Mouse (Mus musculus) E14TG2a.4 (cell line): ENCODE measurements around the gene Fzd5.
A peak's percentile ranks its signal among the peaks of the same experiment; 100 is the strongest.

Experiments
- H3K27me3 ChIP-seq: 2 replicates; pipeline ENCODE4 v1.6.1; 2014; ENCODE audit warnings: low read length, control low read depth; ENCODE audit not compliant: insufficient read depth
- H3K36me3 ChIP-seq: 2 replicates; pipeline ENCODE4 v1.6.1; 2014; ENCODE audit warnings: low read length, control low read depth; ENCODE audit not compliant: insufficient read depth
- H3K4me1 ChIP-seq: replicated peaks from 2 replicates; pipeline ENCODE4 v1.6.1; 2014; ENCODE audit warnings: low read depth, low read length, control low read depth
- H3K4me3 ChIP-seq: replicated peaks from 2 replicates; pipeline ENCODE4 v1.5.1; 2014; ENCODE audit warnings: mild to moderate bottlenecking, low read length
- H3K9me3 ChIP-seq: 2 replicates; pipeline ENCODE4 v1.6.1; 2014; ENCODE audit warnings: low read length, control low read depth
- CTCF ChIP-seq: conservative IDR thresholded peaks from 2 replicates; pipeline ENCODE4 v1.5.1; 2014; ENCODE audit warnings: low read length
- NANOG ChIP-seq: IDR thresholded peaks from 2 replicates; pipeline ENCODE4 v1.6.1; 2014; ENCODE audit warnings: borderline replicate concordance, low read length, mixed read lengths
- POU5F1 ChIP-seq: IDR thresholded peaks from 2 replicates; pipeline ENCODE4 v1.6.1; 2014; ENCODE audit warnings: low read length, borderline replicate concordance

Fzd5 gene

DNA sequence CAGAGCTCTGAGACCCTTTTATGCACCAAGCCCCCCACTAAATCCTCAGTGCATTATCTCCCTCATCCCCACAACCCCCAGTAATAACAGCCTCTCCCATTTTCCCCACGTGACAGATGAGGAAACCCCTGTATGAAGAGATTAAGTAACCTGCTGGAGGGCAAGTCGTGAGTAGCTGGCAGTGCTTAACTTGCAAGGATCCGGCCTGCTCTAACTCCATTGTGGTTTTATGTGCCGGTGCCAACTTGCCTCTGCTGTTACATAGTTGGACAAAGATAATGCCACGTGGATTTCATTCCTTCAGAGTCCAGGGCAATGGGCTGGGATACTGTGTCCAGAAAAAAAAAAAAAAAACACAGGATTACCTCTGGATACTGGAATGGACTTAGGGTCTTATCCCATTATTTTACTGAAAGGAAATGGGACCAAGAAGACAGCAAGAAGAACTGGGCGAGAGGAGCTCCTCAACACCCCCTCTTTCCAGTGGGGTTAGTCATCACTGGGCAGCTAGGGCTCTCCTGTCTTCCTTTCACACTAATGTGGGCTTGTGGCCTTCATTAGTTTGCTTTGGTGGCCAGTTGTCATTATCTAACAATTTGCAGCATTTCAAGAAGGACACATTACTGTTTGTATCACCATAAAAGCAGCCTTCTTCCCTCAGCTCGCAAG is 18.6 kb upstream of the Fzd5 start:
- Histone ChIP-seq H3K4me3 (no peak overlapping the region), H3K4me1 (peaks cover 11% of the 10 kb centered on the region), H3K9me3 (no peaks in the 10 kb centered on the region), H3K36me3 (no peaks in the 10 kb centered on the region), H3K27me3 (no peaks in the 10 kb centered on the region; the same call in 1 of the 2 replicates)
- TF ChIP-seq POU5F1 (no peak), NANOG (no peak), CTCF (no peak)

DNA sequence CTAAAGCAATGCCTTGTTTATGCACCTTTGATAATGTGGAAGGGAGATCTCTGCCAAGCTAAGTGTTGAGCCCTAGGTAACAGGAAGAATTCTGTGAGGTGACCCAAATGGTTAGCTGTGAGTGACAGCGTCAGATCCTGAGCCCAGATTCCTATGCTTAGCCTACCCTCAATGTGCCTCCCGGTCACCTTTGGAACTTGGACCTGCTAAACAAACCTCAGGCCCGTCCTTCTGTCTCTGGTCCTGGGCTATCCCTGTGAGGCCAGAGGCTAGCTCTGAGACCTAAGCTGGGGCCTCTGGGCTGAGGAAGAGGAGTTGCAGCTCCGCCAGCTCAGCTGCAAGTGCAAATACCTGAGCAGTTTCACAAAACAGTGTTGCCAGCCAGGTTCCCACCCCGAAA is 17.1 kb upstream of the Fzd5 start:
- TF ChIP-seq CTCF (no peak), POU5F1 (no peak), NANOG (no peak)

DNA sequence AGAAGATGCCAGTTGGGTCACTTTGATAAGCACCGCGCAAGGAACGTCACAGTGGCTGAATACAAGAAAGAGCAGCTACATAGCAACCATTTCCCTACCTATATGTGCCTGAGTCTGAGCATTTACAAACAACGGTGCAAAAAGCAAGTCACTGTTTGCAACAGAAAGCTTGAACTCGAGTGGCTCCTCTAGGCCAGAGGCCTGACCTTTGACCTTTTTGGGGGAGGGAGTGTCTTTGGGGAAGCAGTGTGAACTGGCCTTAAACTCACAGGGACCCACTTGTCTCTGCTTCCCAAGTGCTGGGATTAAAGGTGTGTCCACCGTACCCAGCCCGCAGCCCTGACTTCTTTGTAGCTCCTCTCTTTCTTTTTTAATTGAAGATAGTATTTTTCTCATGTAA is 16.1 kb upstream of the Fzd5 start:
- TF ChIP-seq CTCF: no peak
- TF ChIP-seq POU5F1: no peak
- no peak for TF ChIP-seq NANOG

More for the DNA sequence above, 17.1 kb upstream of the Fzd5 start:
- Histone ChIP-seq H3K4me3 (no peak overlapping the region), H3K36me3 (no peaks in the 10 kb centered on the region), H3K27me3 (no peaks in the 10 kb centered on the region; the same call in 1 of the 2 replicates), H3K4me1 (peaks cover 11% of the 10 kb centered on the region), H3K9me3 (no peaks in the 10 kb centered on the region)

DNA sequence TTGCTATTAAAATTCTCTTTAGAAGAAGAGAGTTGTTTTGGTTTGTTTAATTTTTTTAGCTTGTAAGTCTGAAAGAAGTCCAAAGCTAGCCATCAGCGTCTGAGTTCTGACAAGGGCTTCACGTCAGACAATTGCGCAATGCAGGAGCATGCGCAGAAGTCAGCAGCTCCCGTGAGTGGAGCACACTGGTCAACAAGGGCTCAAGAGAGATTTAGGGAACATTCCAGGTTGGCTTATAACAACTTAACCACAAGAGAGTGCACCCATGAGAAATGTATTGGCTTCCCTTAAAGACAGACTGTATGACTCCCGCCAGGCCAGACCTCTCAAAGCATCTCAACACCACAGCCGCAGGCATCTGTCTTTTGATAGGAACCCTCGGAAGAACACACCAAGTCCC is 15.6 kb upstream of the Fzd5 start:
- H3K4me1 ChIP-seq: peaks cover 11% of the 10 kb centered on the region
- H3K9me3 ChIP-seq: no peaks in the 10 kb centered on the region
- H3K27me3 ChIP-seq: no peaks in the 10 kb centered on the region; the same call in 1 of the 2 replicates
- H3K4me3 ChIP-seq: no peak overlapping the region
- TF ChIP-seq POU5F1 (no peak), CTCF (no peak), NANOG (no peak)
- H3K36me3 ChIP-seq: no peaks in the 10 kb centered on the region

More for the DNA sequence above, 16.1 kb upstream of the Fzd5 start:
- Histone ChIP-seq H3K4me3 (no peak overlapping the region), H3K9me3 (no peaks in the 10 kb centered on the region), H3K27me3 (no peaks in the 10 kb centered on the region; the same call in 1 of the 2 replicates), H3K4me1 (peaks cover 11% of the 10 kb centered on the region), H3K36me3 (no peaks in the 10 kb centered on the region)

DNA sequence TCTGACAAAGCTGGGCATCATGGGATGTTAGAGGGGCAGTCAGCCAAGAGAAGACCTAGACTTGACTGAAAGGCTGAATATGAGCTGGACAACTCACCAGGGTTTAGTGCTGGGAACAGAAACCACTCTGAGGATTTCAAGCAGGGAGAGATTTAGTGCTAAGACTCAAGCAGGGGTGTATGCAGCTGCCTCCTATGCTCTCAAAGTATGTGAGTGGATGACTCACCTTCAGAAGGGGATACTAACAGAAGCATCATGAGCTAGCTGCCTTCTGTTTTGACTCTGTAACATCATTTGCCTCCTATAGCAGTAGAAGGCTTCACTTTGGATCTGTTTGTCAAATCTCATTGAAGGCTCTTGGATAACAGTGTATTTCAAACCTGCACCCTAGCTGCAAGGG is 7.1 kb upstream of the Fzd5 start:
- no peak for TF ChIP-seq CTCF
- no peak for TF ChIP-seq NANOG
- TF ChIP-seq POU5F1: no peak

DNA sequence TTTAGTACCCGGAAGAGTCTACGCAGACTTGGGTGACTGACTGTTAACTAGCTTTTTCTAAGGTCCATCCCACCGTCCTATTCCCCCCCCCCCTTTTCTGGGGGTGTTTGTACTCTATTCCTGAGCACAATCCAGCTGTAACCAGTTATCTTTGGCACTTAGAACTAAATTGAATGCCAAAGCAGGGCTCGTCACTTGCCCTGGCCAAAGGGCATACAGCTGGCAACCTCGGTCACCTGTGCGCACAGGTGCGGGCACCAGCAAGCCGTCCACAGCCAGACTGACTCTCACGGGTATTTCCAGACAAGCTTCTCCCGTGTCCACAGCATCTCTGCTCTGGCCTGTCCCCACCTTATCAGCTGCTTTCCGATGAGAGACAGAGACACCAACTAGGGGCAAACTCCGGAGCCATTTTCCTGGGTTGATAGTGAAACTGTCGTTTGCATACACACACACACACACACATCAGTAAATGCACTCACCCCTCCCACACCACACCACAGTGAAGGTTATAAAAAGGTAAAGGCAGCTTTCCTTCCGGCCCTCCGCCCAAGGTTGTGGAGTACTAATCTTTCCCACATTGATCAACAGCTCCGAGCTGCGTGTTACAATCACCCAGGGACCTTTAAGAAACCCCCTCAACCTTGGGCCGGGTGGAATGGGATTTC is 5.3 kb upstream of the Fzd5 start:
- Histone ChIP-seq H3K9me3 (peaks cover 6% of the 10 kb centered on the region; the same call in 1 of the 2 replicates), H3K4me3 (no peak overlapping the region), H3K27me3 (no peaks in the 10 kb centered on the region), H3K36me3 (no peaks in the 10 kb centered on the region), H3K4me1 (peaks cover 46% of the 10 kb centered on the region)
- no peak for TF ChIP-seq CTCF
- no peak for TF ChIP-seq NANOG
- TF ChIP-seq POU5F1: no peak

More for the DNA sequence above, 7.1 kb upstream of the Fzd5 start:
- Histone ChIP-seq H3K4me3 (no peak overlapping the region), H3K4me1 (peaks cover 29% of the 10 kb centered on the region), H3K27me3 (no peaks in the 10 kb centered on the region), H3K36me3 (no peaks in the 10 kb centered on the region), H3K9me3 (peaks cover 6% of the 10 kb centered on the region; the same call in 1 of the 2 replicates)

DNA sequence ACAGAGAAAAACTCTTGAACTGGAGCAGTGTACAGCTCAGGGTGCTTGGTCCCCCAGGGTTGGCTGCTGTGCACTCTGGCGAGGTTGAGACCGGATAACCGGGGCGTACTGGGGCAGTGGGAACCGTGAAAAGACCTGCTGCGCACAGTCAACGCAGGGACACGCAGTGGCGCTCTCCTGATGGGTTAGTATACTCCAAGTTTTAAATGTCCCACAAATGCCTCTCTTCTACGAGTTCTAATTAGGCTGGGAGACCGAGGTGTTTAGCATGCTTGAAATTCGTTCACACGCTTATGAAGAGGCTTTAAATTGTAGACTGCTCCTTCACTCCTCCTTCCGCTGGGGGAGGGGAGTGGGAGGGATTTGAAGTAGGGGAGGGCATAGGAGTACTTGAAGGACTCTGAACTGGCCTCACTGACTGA is 1.1 kb upstream of the Fzd5 start:
- H3K36me3 ChIP-seq: peaks cover 28% of the 10 kb centered on the region
- TF ChIP-seq CTCF (no peak), NANOG (no peak), POU5F1 (no peak)
- H3K9me3 ChIP-seq: no peaks in the 10 kb centered on the region
- H3K27me3 ChIP-seq: no peaks in the 10 kb centered on the region
- peak overlapping the region; percentile 75 for H3K4me3 ChIP-seq
- H3K4me1 ChIP-seq: peaks cover 51% of the 10 kb centered on the region

DNA sequence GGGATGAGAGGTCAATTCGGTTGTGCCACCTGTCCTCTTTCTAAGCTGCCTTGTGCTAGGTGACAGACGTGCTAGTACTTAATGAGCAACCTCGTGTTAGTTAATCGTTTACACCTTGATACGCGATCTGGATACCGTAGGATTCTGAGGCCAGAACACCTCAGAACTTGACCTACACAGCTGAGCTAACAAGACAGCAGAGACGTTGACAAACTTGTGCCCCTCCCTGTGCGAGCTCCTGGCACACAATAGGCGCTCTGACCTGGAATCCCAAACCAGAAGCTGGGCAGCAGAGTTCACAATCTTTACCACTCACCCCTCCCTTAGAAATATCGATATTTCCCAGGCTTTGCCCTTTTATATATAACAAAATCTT is 617 bp upstream of the Fzd5 start:
- TF ChIP-seq NANOG (no peak), CTCF (no peak), POU5F1 (no peak)
- Histone ChIP-seq H3K4me3 (peak overlapping the region; percentile 75), H3K4me1 (peaks cover 48% of the 10 kb centered on the region), H3K9me3 (no peaks in the 10 kb centered on the region), H3K36me3 (peaks cover 31% of the 10 kb centered on the region), H3K27me3 (no peaks in the 10 kb centered on the region)
